Mouse (Mus musculus): ENCODE measurements around the gene Slc22a13.

DNA sequence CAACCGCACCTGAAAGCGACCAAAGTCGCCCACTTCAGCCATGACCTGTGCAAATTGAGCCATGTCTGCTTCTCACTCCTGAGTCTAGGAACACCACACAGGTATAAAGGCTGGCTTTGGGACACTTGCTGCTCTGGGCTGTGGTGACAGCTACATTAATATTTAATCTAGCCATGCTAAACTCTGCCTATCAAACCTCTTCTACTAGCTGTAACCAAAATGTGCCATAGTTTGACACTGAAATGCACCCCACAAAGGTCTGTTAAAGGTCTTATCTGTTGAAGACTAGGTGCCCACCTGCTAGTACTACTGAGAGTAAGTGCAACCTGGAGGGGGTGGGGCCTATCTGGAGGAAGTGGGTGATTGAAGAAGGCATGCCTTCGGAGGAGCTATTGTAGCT, at the start of gene Slc22a13:
- no peak for TF ChIP-seq POLR2A (IDR thresholded peaks at IDR 0.05; ENCODE audit: borderline replicate concordance, extremely low read depth, low read depth, low read length)
- no peak for TF ChIP-seq CTCF (IDR thresholded peaks at IDR 0.05; ENCODE audit: insufficient read depth, low read length)
